Mouse (Mus musculus) monocyte, adult 2 months (primary cell): ENCODE data around the gene Olfr455.

ENCODE experiments used
- DNase-seq, 2 experiments: peaks; one replicate each; pipeline ENCODE4 v3.0.0; 2022; ENCODE audit warnings: low spot score in 2 of 2, low read depth in 1 of 2

Olfr455 gene

DNA sequence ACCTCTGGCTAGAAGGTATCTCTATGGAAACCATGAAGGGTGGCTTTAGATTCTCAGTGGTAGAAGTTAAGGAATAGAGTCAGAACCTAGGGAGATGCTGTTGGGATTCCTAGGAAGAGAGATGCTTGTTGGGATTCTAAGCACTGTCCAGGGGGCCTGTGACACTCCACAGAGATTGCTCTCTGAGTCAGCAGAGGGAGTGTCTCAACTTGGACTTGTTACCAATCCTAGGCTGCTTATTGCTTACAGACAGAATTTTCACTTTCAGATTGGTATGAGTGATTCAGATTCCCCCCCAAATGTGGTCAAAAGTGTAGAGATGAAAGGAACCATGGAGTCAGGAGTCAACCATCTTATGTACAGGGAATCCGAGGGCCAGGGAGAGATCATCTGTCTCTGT, 57.7 kb downstream of the Olfr455 start:
- no peak for DNase-seq

DNA sequence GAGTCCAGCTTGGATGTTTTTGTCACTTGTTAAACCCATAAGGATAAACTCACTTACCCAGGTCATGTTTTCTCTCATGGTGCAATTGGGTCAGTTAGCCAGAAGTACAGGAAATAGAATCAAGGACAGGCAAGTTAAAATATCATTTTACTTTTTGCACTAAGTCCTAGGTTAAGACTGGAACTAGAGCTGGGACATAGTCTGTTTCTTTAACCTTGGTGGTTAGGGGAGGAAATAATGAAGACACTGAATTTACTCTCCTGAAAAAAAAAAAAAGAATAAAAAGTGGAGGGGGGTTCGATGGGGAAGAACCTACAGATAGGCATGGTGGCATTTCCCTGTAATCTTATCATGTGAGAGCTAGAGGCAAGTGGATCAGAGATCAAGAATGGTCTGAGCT, 60.3 kb downstream of the Olfr455 start, which contains the start of gene Olfr456:
Olfr456 (minus strand) TSS at position 101 of the 400 bp plus-strand sequence.
- no peak for DNase-seq
